Mouse (Mus musculus) heart, embryonic 15.5 days (tissue): ENCODE data around the gene Arid3c. TPM values are rescaled to one million over a fixed set of nuclear protein-coding genes. Genes with fewer than 3 reads are reported as not detected.

Source experiments
- ATAC-seq: fragments of 200-750 bp; cut with Nextera tagmentation; replicated peaks from 2 replicates; pipeline ENCODE4 v1.8.0; 2017; ENCODE audit warnings: low read depth, moderate TSS enrichment; ENCODE audit not compliant: insufficient number of reproducible peaks, insufficient read depth, low FRiP score
- H3K27ac ChIP-seq: fragments of 300-500 bp; sonication (generic); 2 replicates; pipeline ENCODE4 v1.5.1; 2015; ENCODE audit warnings: mild to moderate bottlenecking, inconsistent platforms
- H3K27me3 ChIP-seq: fragments of 300-500 bp; sonication (generic); 2 replicates; pipeline ENCODE4 v1.6.1; 2015; ENCODE audit warnings: inconsistent platforms
- H3K36me3 ChIP-seq: fragments of 300-500 bp; sonication (generic); 2 replicates; pipeline ENCODE4 v1.6.1; 2015; ENCODE audit warnings: mild to moderate bottlenecking, inconsistent platforms
- H3K4me1 ChIP-seq: fragments of 300-500 bp; sonication (generic); replicated peaks from 2 replicates; pipeline ENCODE4 v1.6.1; 2015; ENCODE audit warnings: inconsistent platforms
- H3K4me2 ChIP-seq: fragments of 300-500 bp; sonication (generic); 2 replicates; pipeline ENCODE4 v1.6.1; 2015; ENCODE audit warnings: inconsistent platforms, mild to moderate bottlenecking, moderate library complexity
- H3K4me3 ChIP-seq: fragments of 300-500 bp; sonication (generic); 2 replicates; pipeline ENCODE4 v1.5.1; 2015; ENCODE audit warnings: mild to moderate bottlenecking, inconsistent platforms
- H3K9ac ChIP-seq: fragments of 300-500 bp; sonication (generic); 2 replicates; pipeline ENCODE4 v1.6.1; 2015; ENCODE audit warnings: mild to moderate bottlenecking, inconsistent platforms
- H3K9me3 ChIP-seq: fragments of 300-500 bp; sonication (generic); replicated peaks from 2 replicates; pipeline ENCODE4 v1.6.1; 2016; ENCODE audit warnings: inconsistent platforms
- WGBS: fragments of 180-500 bp; shearing (Covaris S2); methylation state at CpG from one replicate; pipeline ENCODE4 v1.1.7; 2015; ENCODE audit warnings: mixed read lengths; 5-methylcytosine and 5-hydroxymethylcytosine counted together
- polyA plus RNA-seq: library from polyadenylated mRNA; unstranded; fragments of >200 nt; fragmentation: Nextera tagmentation; extraction: Ambion mirVana; gene quantifications from 2 replicates; pipeline ENCODE4 v1.2.1, GENCODE M21; 2015

Gene Arid3c
- polyA plus RNA-seq, 1 experiment from 2014 or later, result not detected

DNA sequence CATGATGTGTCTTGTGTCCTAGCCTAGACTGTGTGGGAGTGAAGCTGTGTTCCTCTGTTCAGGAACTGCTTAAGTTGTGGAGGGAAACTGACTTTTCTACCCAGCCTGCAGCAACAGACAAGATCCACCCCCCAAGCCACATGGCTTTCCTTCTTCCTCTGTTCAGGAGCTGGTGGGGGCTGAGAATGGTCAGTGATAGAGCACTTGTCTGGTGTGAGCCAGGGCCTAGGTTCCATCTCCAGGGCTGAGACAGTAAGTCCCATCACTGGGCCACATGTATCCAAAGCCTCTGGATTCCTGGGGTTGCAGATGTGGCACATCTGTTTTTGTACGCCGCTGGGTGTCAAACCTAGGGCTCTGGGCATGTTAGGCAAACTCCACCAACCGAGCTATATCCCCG, 30.0 kb upstream of the Arid3c start:
- 61% methylated on average over 4 of the region's 4 CpGs for WGBS
- no peaks in the 10 kb centered on the region for H3K9me3 ChIP-seq
- H3K9ac ChIP-seq, result peak overlapping the region; percentile 49
- peaks cover 9% of the 10 kb centered on the region; the same call in 1 of the 2 replicates for H3K36me3 ChIP-seq
- no peak for ATAC-seq
- peak overlapping the region; percentile 63 for H3K4me2 ChIP-seq
- peak overlapping the region; percentile 49 for H3K4me3 ChIP-seq
- peaks cover 50% of the 10 kb centered on the region for H3K4me1 ChIP-seq
- no peaks in the 10 kb centered on the region for H3K27me3 ChIP-seq
- H3K27ac ChIP-seq, result peak overlapping the region; percentile 95

DNA sequence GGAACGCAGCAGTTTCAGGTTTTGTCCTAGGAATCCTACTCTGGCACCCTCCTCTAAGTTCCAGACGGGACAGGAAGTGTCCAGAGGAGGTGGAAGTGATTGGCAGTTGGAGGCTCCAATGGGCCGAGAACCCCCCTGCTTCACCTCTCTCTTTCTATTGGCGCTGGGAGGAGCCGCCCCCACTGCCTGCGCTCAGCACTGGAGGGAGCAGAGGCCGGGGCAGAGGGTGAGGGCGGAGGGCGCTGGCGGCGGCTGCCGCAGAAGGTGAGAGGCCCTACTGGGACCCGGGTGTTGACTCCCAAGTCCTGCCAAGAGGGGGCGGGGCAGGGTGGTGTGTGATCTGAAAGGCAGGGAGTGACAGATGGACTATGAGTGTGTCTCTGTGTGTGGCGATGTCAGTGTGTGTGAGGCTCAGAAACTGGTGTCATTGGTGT, 29.4 kb upstream of the Arid3c start:
- WGBS, result under 1% methylated on average over 15 of the region's 15 CpGs

GRCm38 (mm10) chr4:41759656-41760287, 28.8 kb upstream of the Arid3c start:
- Histone ChIP-seq H3K4me3 (peak overlapping the region; percentile 49), H3K27ac (peak overlapping the region; percentile 95), H3K9me3 (no peaks in the 10 kb centered on the region), H3K36me3 (peaks cover 9% of the 10 kb centered on the region; the same call in 1 of the 2 replicates), H3K4me2 (peak overlapping the region; percentile 63), H3K27me3 (no peaks in the 10 kb centered on the region), H3K4me1 (peaks cover 53% of the 10 kb centered on the region), H3K9ac (peak overlapping the region; percentile 45)
- WGBS, result 15% methylated on average over 6 of the region's 6 CpGs
- peak; percentile 10; the same call in 1 of the 2 replicates for ATAC-seq

More for the DNA sequence above, 29.4 kb upstream of the Arid3c start:
- H3K27ac ChIP-seq, result peak overlapping the region; percentile 95
- peak overlapping the region; percentile 49 for H3K9ac ChIP-seq
- peaks cover 50% of the 10 kb centered on the region for H3K4me1 ChIP-seq
- H3K36me3 ChIP-seq, result peaks cover 9% of the 10 kb centered on the region; the same call in 1 of the 2 replicates
- H3K9me3 ChIP-seq, result no peaks in the 10 kb centered on the region
- no peaks in the 10 kb centered on the region for H3K27me3 ChIP-seq
- peak overlapping the region; percentile 63 for H3K4me2 ChIP-seq
- peak; percentile 89 for ATAC-seq
- H3K4me3 ChIP-seq, result peak overlapping the region; percentile 49

GRCm38 (mm10) chr4:41759206-41759605, 28.3 kb upstream of the Arid3c start:
- Histone ChIP-seq H3K4me2 (no peak overlapping the region), H3K36me3 (peaks cover 9% of the 10 kb centered on the region; the same call in 1 of the 2 replicates), H3K9me3 (no peaks in the 10 kb centered on the region), H3K9ac (no peak overlapping the region), H3K4me1 (peaks cover 57% of the 10 kb centered on the region), H3K27me3 (no peaks in the 10 kb centered on the region), H3K4me3 (no peak overlapping the region), H3K27ac (peak overlapping the region; percentile 95)
- no peak for ATAC-seq
- WGBS, result 46% methylated on average over 9 of the region's 9 CpGs

DNA sequence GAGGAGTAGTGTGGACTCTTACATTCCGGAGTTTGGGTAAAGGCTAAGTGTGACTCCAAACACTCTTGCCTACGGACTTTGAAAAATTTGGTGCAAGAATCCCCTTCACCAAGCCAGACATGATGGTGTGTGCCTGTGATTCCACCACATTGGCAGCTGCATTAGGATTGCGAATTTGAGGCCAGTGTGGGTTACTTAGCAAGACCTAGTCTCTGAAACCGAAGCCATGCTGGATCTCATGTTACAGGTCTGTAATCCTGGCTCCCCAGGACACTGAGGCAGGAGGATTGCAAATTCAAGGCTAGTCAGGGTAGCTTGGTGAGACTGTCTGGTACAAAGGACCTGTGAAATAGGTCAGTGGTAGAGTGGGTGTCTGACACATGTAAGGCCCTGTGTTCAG, 27.8 kb upstream of the Arid3c start:
- H3K4me3 ChIP-seq, result no peak overlapping the region
- H3K4me1 ChIP-seq, result peaks cover 59% of the 10 kb centered on the region
- no peak overlapping the region for H3K4me2 ChIP-seq
- no peak overlapping the region for H3K9ac ChIP-seq
- ATAC-seq, result no peak
- H3K9me3 ChIP-seq, result no peaks in the 10 kb centered on the region
- 89% methylated on average over 4 of the region's 4 CpGs for WGBS
- no peaks in the 10 kb centered on the region for H3K27me3 ChIP-seq
- peaks cover 9% of the 10 kb centered on the region; the same call in 1 of the 2 replicates for H3K36me3 ChIP-seq
- H3K27ac ChIP-seq, result peak overlapping the region; percentile 95

DNA sequence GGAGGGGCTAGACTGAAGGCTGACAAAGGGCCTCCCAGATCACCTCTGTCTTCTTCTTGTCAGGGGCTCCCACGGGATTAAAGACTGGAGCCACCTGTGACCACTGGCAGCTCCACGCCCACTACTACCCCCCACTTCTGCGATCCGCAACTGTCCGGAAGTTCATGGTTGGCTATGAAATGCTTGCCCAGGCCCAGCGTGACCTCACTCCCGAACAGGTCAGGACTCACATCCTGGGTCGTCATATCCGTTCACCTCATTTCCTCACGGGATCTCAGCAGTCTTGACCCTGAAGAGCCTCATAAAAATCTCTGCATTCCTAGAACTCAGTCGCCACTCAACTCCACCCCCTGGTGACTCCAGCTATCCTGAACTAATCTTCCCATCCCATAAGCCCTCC, 27.1 kb upstream of the Arid3c start:
- Histone ChIP-seq H3K36me3 (peaks cover 9% of the 10 kb centered on the region; the same call in 1 of the 2 replicates), H3K4me1 (peaks cover 59% of the 10 kb centered on the region), H3K27me3 (no peaks in the 10 kb centered on the region), H3K9me3 (no peaks in the 10 kb centered on the region), H3K27ac (no peak overlapping the region), H3K4me2 (no peak overlapping the region), H3K9ac (no peak overlapping the region), H3K4me3 (no peak overlapping the region)
- 71% methylated on average over 11 of the region's 11 CpGs for WGBS
- no peak for ATAC-seq

DNA sequence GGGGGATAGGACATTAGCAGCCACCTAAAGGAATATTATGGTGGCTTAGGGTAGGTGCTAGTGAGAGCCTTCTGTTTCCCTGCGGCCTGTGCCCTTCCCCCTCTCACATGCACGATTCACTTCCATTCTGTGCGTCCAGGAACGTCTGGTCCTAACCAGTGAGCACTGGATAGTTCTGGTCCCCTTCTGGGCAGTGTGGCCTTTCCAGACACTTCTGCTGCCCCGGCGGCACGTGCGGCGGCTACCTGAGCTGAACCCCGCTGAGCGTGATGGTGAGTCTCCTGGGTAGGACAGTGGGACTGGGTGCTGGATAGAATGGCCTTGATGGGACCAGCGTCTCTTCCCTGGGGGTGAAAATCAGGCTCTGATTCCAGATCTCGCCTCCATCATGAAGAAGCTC, 26.4 kb upstream of the Arid3c start:
- no peak overlapping the region for H3K9ac ChIP-seq
- peaks cover 53% of the 10 kb centered on the region for H3K4me1 ChIP-seq
- H3K9me3 ChIP-seq, result no peaks in the 10 kb centered on the region
- no peak overlapping the region for H3K4me3 ChIP-seq
- no peaks in the 10 kb centered on the region for H3K27me3 ChIP-seq
- H3K36me3 ChIP-seq, result peaks cover 9% of the 10 kb centered on the region; the same call in 1 of the 2 replicates
- WGBS, result 87% methylated on average over 13 of the region's 13 CpGs
- no peak overlapping the region for H3K4me2 ChIP-seq
- no peak for ATAC-seq
- H3K27ac ChIP-seq, result no peak overlapping the region

- ATAC-seq, result no peak
- peak overlapping the region; percentile 95 for H3K27ac ChIP-seq
- peaks cover 9% of the 10 kb centered on the region; the same call in 1 of the 2 replicates for H3K36me3 ChIP-seq
- H3K4me1 ChIP-seq, result peaks cover 44% of the 10 kb centered on the region
- H3K9me3 ChIP-seq, result no peaks in the 10 kb centered on the region
- H3K27me3 ChIP-seq, result no peaks in the 10 kb centered on the region
- peak overlapping the region; percentile 81 for H3K9ac ChIP-seq
- peak overlapping the region; percentile 78 for H3K4me3 ChIP-seq
- peak overlapping the region; percentile 82 for H3K4me2 ChIP-seq
- 65% methylated on average over 8 of the region's 8 CpGs for WGBS
Measured at GRCm38 (mm10) chr4:41756440-41756839, 25.5 kb upstream of the Arid3c start.

DNA sequence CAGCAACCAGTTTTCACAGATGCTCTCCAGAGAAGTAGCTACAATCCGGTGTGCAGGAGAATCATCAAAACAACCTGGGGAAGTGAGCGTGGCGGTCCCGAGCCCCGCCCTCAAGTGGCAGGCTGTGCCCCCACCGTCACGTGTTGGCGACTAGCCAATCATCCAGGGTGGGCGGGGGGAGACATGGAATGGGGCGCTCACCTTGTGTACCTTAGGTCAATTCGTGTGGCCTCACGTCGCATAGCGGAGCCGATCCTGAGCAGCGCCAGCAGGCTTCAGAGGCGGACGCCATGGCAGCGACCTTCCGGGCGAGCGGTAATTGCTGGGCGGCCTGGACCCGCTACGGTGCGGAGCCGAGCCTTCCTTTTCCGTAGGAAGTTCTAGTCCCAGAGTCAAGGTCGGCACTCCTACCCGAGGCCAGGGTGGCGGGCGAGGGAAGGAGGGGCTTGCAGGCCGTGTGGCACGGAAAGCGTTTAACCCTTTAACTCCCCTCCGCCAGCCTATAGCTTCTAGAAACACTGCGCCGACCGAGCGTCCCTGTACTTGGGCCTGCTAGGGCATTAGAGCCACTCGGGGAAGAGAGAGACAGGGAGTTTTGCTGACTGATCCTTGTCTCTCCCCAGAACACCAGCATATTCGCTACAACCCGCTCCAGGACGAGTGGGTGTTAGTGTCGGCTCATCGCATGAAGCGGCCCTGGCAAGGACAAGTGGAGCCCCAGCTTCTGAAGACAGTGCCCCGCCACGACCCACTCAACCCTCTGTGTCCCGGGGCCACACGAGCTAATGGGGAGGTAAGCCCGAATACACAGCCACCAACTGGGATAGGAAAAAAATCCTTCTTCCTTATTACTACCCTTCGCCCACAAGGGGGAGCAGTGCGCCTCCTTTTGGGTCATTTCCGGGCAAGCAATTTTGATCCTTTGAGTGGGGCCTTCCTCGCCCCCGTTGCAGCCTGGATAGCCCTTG, 24.7 kb upstream of the Arid3c start, which contains the start of gene Sigmar1:
TSS of gene Sigmar1 (minus strand) at position 820 of the 968 bp plus-strand sequence.
- Histone ChIP-seq H3K9me3 (no peaks in the 10 kb centered on the region), H3K4me1 (peaks cover 36% of the 10 kb centered on the region), H3K4me3 (peak within 1 kb of the TSS; percentile 78), H3K4me2 (peak within 1 kb of the TSS; percentile 82), H3K9ac (peak within 1 kb of the TSS; percentile 81), H3K36me3 (peaks cover 9% of the 10 kb centered on the region; the same call in 1 of the 2 replicates), H3K27me3 (no peaks in the 10 kb centered on the region), H3K27ac (peak within 1 kb of the TSS; percentile 95)
- WGBS, result under 1% methylated on average over 57 of the region's 57 CpGs
- ATAC-seq, result peak; percentile 61

DNA sequence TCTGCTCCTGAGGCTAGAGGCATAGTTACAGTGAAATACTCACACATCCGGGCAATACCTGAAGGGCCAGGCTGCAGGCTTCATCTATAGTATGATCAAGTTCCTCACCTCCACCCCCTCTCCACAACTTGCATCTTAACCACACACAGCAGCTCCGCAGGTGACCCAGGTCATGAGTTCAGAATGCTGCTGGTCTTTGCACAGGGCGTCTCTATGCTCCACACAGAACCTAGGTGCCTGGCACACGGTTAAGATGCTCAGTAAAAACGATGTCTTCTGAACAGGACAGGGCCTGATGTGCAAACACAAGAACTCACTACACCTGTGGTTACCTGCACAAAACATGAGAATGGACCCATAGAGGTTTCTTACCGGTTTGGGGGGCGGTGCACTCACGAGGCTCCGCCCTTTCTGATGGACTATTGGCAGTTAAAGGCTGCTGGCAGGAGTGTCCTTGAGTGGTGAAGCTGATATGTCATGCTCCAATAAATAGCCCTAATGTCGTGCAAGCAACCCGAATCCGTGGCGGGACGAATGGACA, 23.9 kb upstream of the Arid3c start, which contains the start of gene Galt:
TSS of gene Galt (plus strand) at position 432 of the 541 bp plus-strand sequence.
- peak within 1 kb of the TSS; percentile 95 for H3K27ac ChIP-seq
- H3K9ac ChIP-seq, result peak within 1 kb of the TSS; percentile 81
- peaks cover 32% of the 10 kb centered on the region for H3K4me1 ChIP-seq
- peaks cover 9% of the 10 kb centered on the region; the same call in 1 of the 2 replicates for H3K36me3 ChIP-seq
- H3K9me3 ChIP-seq, result no peaks in the 10 kb centered on the region
- peak; percentile 25; the same call in 1 of the 2 replicates for ATAC-seq
- no peaks in the 10 kb centered on the region for H3K27me3 ChIP-seq
- H3K4me2 ChIP-seq, result peak within 1 kb of the TSS; percentile 82
- 11% methylated on average over 14 of the region's 14 CpGs for WGBS
- H3K4me3 ChIP-seq, result peak within 1 kb of the TSS; percentile 78
